Mouse (Mus musculus) midbrain, embryonic 11.5 days (tissue): ENCODE results near the gene Fam104a. TPM values are rescaled to one million over a fixed set of nuclear protein-coding genes. Genes with fewer than 3 reads are reported as not detected.

Experiments
- ATAC-seq: fragments of 200-750 bp; cut with Nextera tagmentation; 2 replicates; pipeline ENCODE4 v1.8.0; 2017; ENCODE audit warnings: moderate TSS enrichment, moderate library complexity; ENCODE audit not compliant: low FRiP score
- DNase-seq: peaks from one replicate; pipeline ENCODE4 v3.0.0; 2015; ENCODE audit warnings: low spot score; ENCODE audit errors: missing footprints
- H3K27ac ChIP-seq: fragments of 300-500 bp; sonication (generic); 2 replicates; pipeline ENCODE4 v1.5.1; 2014; ENCODE audit warnings: low read depth, low read length
- H3K27me3 ChIP-seq: fragments of 300-500 bp; sonication (generic); 2 replicates; pipeline ENCODE4 v1.6.1; 2014; ENCODE audit warnings: mild to moderate bottlenecking, low read length, moderate library complexity, mixed read lengths; ENCODE audit not compliant: control insufficient read depth, insufficient read depth
- H3K36me3 ChIP-seq: fragments of 300-500 bp; sonication (generic); 2 replicates; pipeline ENCODE4 v1.6.1; 2014; ENCODE audit warnings: mild to moderate bottlenecking, low read length, moderate library complexity, mixed read lengths; ENCODE audit not compliant: control insufficient read depth, insufficient read depth
- H3K4me1 ChIP-seq: fragments of 300-500 bp; sonication (generic); 2 replicates; pipeline ENCODE4 v1.6.1; 2014; ENCODE audit warnings: low read length; ENCODE audit not compliant: control insufficient read depth, insufficient read depth
- H3K4me2 ChIP-seq: fragments of 300-500 bp; sonication (generic); 2 replicates; pipeline ENCODE4 v1.6.1; 2014; ENCODE audit warnings: mild to moderate bottlenecking, moderate library complexity
- H3K4me3 ChIP-seq: fragments of 300-500 bp; sonication (generic); 2 replicates; pipeline ENCODE4 v1.5.1; 2014; ENCODE audit warnings: low read depth, low read length
- H3K9ac ChIP-seq: fragments of 300-500 bp; sonication (generic); 2 replicates; pipeline ENCODE4 v1.6.1; 2014; ENCODE audit warnings: low read length
- H3K9me3 ChIP-seq: fragments of 300-500 bp; sonication (generic); 2 replicates; pipeline ENCODE4 v1.6.1; 2016; ENCODE audit warnings: low read length; ENCODE audit not compliant: control insufficient read depth
- WGBS: fragments of 180-500 bp; shearing (Covaris S2); extraction: QIAGEN DNeasy Blood & Tissue Kit; methylation state at CpG from one replicate; pipeline ENCODE4 v1.1.7; 2014; 5-methylcytosine and 5-hydroxymethylcytosine counted together
- polyA plus RNA-seq: library from polyadenylated mRNA; unstranded; fragments of >200 nt; fragmentation: Nextera tagmentation; extraction: Ambion mirVana; gene quantifications from 2 replicates; pipeline ENCODE4 v1.2.1, GENCODE M21; 2014

Fam104a gene
- polyA plus RNA-seq, 1 experiment from 2014 or later = 54.6 TPM

- 44% methylated on average over 2 of the region's 2 CpGs for WGBS
- ATAC-seq (peak; percentile 15; the same call in 1 of the 2 replicates), DNase-seq (peak; percentile 85)
- Histone ChIP-seq H3K9me3 (no peaks in the 10 kb centered on the region), H3K4me3 (no peak overlapping the region), H3K4me2 (no peak overlapping the region), H3K9ac (peak overlapping the region; percentile 2; the same call in 1 of the 2 replicates), H3K27ac (peak overlapping the region; percentile 67), H3K36me3 (peaks cover 8% of the 10 kb centered on the region; the same call in 1 of the 2 replicates), H3K27me3 (no peaks in the 10 kb centered on the region), H3K4me1 (peaks cover 24% of the 10 kb centered on the region)
These were observed 3.1 kb upstream of the Fam104a start for GRCm38 (mm10) chr11:113687031-113687430.

GRCm38 (mm10) chr11:113684707-113685426 is 912 bp upstream of the Fam104a start:
- Histone ChIP-seq H3K4me2 (peak overlapping the region; percentile 89), H3K9me3 (no peaks in the 10 kb centered on the region), H3K27ac (peak overlapping the region; percentile 32; the same call in 1 of the 2 replicates), H3K27me3 (no peaks in the 10 kb centered on the region), H3K9ac (peak overlapping the region; percentile 85), H3K4me1 (peaks cover 26% of the 10 kb centered on the region), H3K36me3 (peaks cover 4% of the 10 kb centered on the region; the same call in 1 of the 2 replicates), H3K4me3 (peak overlapping the region; percentile 90)
- no peak for DNase-seq
- 42% methylated on average over 25 of the region's 25 CpGs for WGBS
- no peak for ATAC-seq

GRCm38 (mm10) chr11:113683627-113683956 is 363 bp downstream of the Fam104a start:
- Histone ChIP-seq H3K4me2 (peak overlapping the region; percentile 89), H3K27me3 (no peaks in the 10 kb centered on the region), H3K27ac (peak overlapping the region; percentile 95), H3K4me1 (peaks cover 26% of the 10 kb centered on the region), H3K36me3 (peaks cover 4% of the 10 kb centered on the region; the same call in 1 of the 2 replicates), H3K9me3 (no peaks in the 10 kb centered on the region), H3K9ac (peak overlapping the region; percentile 85), H3K4me3 (peak overlapping the region; percentile 90)
- ATAC-seq (no peak; the same call in 1 of the 2 replicates), DNase-seq (no peak)
- under 1% methylated on average over 26 of the region's 38 CpGs for WGBS

- no peaks in the 10 kb centered on the region for H3K9me3 ChIP-seq
- H3K4me1 ChIP-seq = peaks cover 26% of the 10 kb centered on the region
- H3K4me3 ChIP-seq = peak overlapping the region; percentile 90
- H3K27ac ChIP-seq = peak overlapping the region; percentile 95
- peak overlapping the region; percentile 85 for H3K9ac ChIP-seq
- ATAC-seq = peak; percentile 54
- no peaks in the 10 kb centered on the region for H3K27me3 ChIP-seq
- DNase-seq = peak; percentile 93
- peak overlapping the region; percentile 89 for H3K4me2 ChIP-seq
- 2% methylated on average over 38 of the region's 38 CpGs for WGBS
- H3K36me3 ChIP-seq = no peaks in the 10 kb centered on the region; the same call in 1 of the 2 replicates
These were observed 893 bp downstream of the Fam104a start for GRCm38 (mm10) chr11:113682897-113683626.

- H3K4me2 ChIP-seq = peak overlapping the region; percentile 89
- ATAC-seq = no peak
- no peak for DNase-seq
- no peaks in the 10 kb centered on the region for H3K36me3 ChIP-seq
- no peak overlapping the region for H3K27ac ChIP-seq
- no peaks in the 10 kb centered on the region for H3K27me3 ChIP-seq
- peak overlapping the region; percentile 12; the same call in 1 of the 2 replicates for H3K4me3 ChIP-seq
- no peak overlapping the region for H3K9ac ChIP-seq
- peaks cover 24% of the 10 kb centered on the region for H3K4me1 ChIP-seq
- H3K9me3 ChIP-seq = no peaks in the 10 kb centered on the region
These were observed 2.0 kb downstream of the Fam104a start for GRCm38 (mm10) chr11:113681979-113682378.

GRCm38 (mm10) chr11:113680954-113681353 is 3.0 kb downstream of the Fam104a start:
- 81% methylated on average over 2 of the region's 2 CpGs for WGBS
- Histone ChIP-seq H3K4me2 (no peak overlapping the region), H3K36me3 (no peaks in the 10 kb centered on the region), H3K27ac (no peak overlapping the region), H3K9ac (no peak overlapping the region), H3K4me3 (no peak overlapping the region), H3K27me3 (no peaks in the 10 kb centered on the region), H3K9me3 (no peaks in the 10 kb centered on the region), H3K4me1 (peaks cover 19% of the 10 kb centered on the region)
- ATAC-seq (no peak), DNase-seq (no peak)

- Histone ChIP-seq H3K4me3 (no peak overlapping the region), H3K9ac (no peak overlapping the region), H3K27me3 (no peaks in the 10 kb centered on the region), H3K4me2 (no peak overlapping the region), H3K4me1 (peaks cover 9% of the 10 kb centered on the region), H3K27ac (no peak overlapping the region), H3K36me3 (no peaks in the 10 kb centered on the region; the same call in 1 of the 2 replicates), H3K9me3 (no peaks in the 10 kb centered on the region)
- WGBS = 86% methylated on average over 8 of the region's 8 CpGs
- DNase-seq (no peak), ATAC-seq (no peak)
These were observed 5.6 kb downstream of the Fam104a start for GRCm38 (mm10) chr11:113678373-113678772.

- ATAC-seq (no peak), DNase-seq (no peak)
- H3K27ac ChIP-seq = no peak overlapping the region
- no peak overlapping the region for H3K4me2 ChIP-seq
- H3K36me3 ChIP-seq = peaks cover 4% of the 10 kb centered on the region
- H3K4me1 ChIP-seq = peaks cover 5% of the 10 kb centered on the region
- H3K4me3 ChIP-seq = no peak overlapping the region
- no peaks in the 10 kb centered on the region for H3K27me3 ChIP-seq
- no peaks in the 10 kb centered on the region for H3K9me3 ChIP-seq
- 93% methylated on average over 2 of the region's 2 CpGs for WGBS
- no peak overlapping the region for H3K9ac ChIP-seq
These were observed 6.6 kb downstream of the Fam104a start for GRCm38 (mm10) chr11:113677378-113677777.

- ATAC-seq = no peak
- no peak overlapping the region for H3K4me2 ChIP-seq
- WGBS = 98% methylated on average over 2 of the region's 2 CpGs
- no peak overlapping the region for H3K27ac ChIP-seq
- no peaks in the 10 kb centered on the region for H3K27me3 ChIP-seq
- no peaks in the 10 kb centered on the region for H3K4me1 ChIP-seq
- no peak overlapping the region for H3K9ac ChIP-seq
- H3K4me3 ChIP-seq = no peak overlapping the region
- no peak for DNase-seq
- no peaks in the 10 kb centered on the region for H3K9me3 ChIP-seq
- H3K36me3 ChIP-seq = peaks cover 4% of the 10 kb centered on the region
These were observed 7.1 kb downstream of the Fam104a start for GRCm38 (mm10) chr11:113676847-113677246.
